Mouse (Mus musculus) monocyte, adult 5-6 weeks (primary cell): Measurements from ENCODE around the gene Lhpp. TPM values are rescaled to one million over a fixed set of nuclear protein-coding genes. Genes with fewer than 3 reads are reported as not detected.

ENCODE experiments used
- ATAC-seq: fragments of 153-309, 156-312 bp; replicated peaks from 2 replicates; pipeline ENCODE4 v1.8.0; 2017; ENCODE audit warnings: mild to moderate bottlenecking; ENCODE audit not compliant: low TSS enrichment, insufficient number of reproducible peaks, severe bottlenecking, poor library complexity, low FRiP score
- total RNA-seq: library from RNA; stranded (forward); fragments of 200-1000, 200-491, 200-594 nt; gene quantifications from 3 replicates; pipeline ENCODE4 v1.2.3, GENCODE M21; 2017

Lhpp gene
- total RNA-seq, 1 experiment from 2014 or later, result 4.2 TPM

DNA sequence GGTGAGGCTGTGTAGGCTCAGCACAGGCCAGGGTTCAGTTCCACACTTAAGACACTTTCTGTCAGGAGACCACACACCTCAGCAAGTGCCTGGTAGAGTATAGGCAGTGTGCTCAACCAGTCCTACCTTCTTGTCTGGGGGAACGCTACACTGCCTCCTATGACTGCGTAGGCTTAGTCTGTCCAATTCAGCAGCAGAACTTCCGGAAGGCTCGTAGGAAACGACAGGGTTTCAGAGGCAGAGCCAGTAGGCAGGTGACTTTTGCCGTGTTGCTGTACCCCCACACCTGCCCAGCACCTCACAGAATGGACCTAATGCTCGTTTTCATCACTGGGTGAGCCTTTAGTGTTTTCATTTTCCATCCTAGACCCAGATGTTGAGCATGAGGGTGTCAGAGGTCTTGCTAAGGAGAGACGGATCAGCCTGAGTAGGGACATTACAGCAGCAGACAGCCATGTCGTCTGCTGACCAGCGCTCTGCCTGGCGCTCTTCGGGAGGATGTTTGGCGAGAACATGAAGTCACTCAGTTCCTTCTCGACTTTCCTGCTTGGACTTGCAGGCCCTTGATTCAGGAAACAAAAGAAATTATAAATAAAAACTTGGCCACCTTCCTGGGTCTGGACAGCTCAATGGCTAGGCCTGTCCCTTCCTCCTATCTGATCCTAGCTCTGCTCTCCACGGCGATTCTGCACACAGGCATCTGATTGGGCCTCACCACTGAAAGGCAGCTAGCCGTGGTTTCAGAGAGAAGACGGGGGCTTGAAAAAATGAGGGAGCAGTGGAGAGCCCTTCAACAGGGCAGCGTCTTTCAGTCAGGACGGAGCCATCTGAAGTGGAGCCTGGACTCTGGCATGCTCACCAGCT is 59.8 kb downstream of the Lhpp start:
- no peak for ATAC-seq

DNA sequence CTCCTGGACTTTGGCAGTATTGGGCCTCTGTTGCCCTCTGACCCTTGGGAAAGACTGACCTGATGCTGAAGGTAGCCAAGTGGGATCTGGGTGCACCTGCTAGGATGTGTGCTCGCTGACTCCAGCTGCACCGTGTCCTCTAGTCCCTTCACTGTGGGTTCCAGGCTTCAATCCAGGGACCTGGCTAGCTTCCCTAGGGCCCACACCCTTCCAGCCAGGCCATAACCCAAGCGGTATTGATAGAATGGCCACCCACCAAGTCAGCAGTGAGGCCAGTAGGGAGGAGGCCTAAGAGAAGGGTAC is 60.4 kb downstream of the Lhpp start:
- ATAC-seq, result no peak

DNA sequence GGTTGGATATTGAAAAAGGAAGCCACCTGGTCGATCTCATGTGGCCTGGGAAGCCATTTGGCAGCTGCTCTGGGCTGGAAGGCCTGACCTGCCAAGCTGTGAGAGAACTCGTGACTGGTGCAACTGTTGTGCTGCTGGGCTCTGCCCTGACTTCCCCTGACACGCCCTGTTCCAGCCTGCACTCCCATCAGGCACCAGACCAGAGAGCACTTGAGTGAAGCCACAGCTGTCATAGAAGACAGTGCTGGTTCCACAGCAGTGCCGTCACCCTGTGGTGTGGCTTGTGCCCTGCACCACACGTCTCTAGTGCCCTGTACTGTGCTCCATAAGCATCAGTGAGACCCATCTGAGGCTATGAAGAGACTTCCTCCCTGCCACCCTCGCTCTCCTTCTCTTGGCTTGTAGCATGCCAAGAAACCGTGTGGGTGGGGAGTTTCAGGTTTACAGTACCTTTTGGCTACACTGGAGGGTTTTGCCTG is 62.1 kb downstream of the Lhpp start:
- ATAC-seq, result peak; percentile 75

DNA sequence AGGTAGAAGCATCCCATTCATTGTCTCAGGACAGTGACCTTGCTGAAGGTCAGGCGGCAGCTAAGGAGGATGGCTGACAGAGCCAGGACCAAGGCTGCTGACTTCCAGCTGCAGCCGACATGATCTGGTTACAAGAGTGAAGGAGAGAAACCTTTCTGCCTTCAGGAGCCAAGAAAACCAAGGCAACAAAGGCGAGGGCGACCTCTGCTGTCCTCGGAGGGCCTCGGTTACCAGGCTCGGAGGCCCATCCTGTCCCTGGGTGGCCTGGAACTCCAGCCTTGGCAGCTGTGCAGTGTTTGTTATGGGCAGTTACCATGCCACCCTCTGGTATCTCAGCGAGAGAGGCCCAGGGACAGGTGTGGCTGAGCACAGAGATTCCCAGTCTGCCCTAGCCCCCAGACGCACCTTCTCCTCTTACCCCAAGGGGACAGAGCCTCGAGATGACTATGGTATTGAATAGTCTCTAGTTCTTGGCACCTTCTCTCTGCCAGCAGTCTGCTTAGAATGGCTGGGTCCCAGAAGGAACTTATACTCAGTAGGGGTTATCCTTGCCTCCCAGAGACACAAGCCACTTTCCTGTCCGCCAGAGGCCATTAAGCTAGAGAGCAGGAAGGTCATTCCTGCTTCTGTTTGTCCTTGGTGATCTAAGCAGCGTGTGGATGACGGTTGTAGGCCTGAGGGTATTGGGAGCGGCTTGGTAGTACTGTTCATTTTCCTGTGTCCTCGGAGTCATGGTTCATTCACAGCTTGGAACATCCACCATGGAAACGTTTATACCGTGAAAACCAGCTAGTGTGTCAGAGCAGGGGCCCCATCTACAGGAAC is 63.7 kb downstream of the Lhpp start:
- ATAC-seq, result no peak

DNA sequence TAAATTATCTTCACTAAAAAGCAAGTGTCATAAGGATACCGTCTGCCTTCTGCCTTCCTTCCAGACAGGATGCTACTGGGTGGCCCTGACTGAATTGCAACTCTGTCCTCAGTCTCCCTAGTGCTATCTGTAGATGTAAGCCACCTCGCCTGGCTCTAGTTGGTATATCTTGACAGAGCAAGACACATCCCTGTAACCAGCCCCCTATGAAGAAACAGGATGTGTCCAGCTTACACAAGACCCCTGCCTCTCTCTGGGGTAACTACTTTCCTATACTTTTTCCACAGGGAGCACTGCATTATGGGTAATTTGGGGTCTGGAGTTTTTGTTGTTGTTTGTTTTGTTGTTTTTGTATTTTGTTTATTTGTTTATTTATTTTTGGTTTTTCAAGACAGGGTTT is 65.5 kb downstream of the Lhpp start:
- no peak for ATAC-seq

DNA sequence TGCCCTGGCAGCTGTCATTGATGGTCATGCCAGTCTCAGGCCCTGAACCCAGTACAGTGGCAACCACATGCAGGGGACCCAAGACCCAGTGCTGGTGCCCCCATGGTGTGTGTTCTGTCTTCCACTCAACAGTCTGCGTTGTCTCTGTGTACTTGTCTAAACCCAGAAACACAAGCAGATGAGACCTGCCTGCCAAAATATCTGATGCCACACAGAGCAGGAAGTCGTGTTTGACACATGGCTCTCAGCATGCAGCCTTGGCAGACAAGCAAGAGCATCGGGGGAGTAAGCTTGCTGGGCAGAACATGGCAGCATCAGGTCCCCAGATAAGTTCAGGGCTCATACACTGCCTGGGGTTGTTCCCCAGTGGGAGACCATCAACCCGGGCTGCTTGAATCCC is 68.7 kb downstream of the Lhpp start:
- ATAC-seq, result no peak

DNA sequence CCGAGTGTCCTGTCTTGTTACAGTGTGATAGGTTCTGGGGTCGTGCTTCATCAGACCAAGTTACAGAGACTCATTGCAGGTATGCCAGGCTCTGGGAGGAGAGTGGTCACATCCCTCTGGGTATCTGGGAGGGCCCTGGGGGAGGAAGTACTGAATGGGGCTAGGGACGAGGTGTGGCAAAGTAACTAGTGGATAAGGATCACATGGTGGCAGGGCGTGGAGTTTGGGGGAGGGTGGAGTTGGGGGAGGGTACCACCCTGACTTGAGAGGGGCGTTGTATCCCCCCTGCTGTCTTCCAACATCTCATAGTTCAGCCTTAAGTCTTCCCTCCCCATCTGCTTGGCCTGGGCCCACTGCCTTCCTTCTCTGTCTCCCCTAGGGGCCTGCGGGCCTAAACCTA is 69.1 kb downstream of the Lhpp start:
- no peak for ATAC-seq

DNA sequence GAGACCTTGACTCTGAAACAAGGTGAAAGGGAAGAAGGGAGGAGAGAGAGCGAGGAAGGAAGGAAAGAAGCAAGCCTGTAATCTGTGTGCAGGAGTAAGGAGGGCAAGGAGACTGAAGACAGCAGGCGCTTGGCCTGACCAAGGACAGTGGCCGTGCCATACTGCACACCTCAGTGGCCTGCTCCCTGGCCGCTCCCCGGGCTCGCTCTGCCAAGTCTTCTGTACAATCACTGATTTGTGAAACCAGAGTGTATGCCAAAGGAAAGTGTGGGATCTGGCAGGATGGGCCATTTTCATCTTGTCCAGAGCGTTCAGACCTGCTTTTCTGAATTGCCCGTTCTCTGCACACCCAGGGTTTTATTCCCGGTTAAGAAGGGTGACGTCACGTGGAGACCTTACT is 70.9 kb downstream of the Lhpp start:
- ATAC-seq, result no peak

DNA sequence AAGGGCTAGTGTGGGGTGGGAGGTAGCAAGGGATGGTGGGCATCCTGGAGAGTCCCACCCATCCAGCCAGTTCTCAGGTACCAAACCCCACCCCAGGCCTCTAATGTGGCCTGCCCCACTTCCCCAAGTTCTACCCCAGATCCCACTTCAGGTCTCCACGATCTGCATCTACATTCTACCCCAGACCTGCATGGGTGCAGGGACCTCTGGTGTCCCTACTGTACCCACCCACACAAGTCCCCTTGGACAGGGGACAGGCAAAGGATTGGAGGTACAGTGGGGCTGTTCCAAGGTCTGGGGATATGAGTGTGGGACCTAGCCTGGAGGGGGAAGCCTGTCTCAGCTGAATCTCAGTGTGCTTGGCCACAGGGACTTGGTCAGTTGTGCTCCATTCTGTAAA is 71.4 kb downstream of the Lhpp start:
- ATAC-seq, result no peak

DNA sequence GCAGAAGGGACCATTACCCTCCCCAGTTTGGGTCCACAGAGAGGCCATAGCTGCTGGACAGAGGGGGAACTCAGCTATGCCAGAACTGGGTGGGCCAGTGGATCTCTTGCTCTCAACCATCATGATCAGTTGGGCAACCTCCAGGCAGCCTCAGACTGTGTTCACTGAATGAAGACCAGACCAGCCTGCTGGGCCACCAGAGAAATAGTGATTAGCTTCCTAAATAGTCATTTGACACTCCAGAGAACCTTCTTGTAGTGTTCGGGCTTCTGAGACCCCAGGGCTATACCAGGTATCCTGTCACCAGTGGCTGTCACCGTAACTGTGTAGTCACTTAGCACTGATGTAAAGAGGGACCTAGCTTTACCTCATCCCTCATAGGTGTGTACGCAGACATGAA is 71.9 kb downstream of the Lhpp start:
- no peak for ATAC-seq

DNA sequence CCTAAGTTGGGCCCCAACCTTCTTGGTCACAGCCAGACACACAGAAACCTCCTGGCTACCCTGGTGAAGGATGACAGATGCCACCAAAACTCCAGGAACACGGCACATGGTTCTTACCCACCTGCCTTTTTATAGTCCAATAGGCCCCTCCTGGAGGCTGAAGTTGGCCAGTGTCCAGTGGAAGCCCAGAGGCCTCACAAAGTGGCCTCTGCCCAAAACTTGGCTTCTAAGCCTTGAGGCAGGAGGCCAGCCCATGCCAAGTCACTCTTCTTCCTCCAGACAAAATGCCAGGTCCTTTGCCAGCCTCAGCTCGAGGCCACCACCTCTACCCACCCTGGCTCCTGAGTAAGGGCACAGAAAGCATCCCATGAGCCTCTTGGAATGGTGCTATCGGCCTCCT is 72.5 kb downstream of the Lhpp start:
- ATAC-seq, result no peak

DNA sequence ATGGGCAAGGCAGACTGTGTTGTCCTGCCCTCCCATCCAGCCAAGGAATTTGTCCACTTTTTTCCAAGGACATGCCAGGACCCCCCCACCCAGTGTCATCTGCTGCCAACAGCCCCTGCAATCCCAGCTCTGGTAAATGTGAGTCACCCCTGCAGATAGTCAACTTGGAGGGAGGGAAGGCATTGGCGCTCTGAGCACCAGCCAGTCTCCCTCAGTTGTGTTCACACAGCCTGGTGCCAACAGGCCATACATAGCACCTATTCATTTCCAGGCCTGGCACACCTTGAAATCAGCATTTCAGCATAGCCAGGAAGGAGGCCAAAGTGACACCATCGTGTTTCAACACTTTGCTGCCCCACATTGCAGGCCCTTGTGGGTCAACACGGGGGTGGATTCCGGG is 73.5 kb downstream of the Lhpp start:
- no peak for ATAC-seq

DNA sequence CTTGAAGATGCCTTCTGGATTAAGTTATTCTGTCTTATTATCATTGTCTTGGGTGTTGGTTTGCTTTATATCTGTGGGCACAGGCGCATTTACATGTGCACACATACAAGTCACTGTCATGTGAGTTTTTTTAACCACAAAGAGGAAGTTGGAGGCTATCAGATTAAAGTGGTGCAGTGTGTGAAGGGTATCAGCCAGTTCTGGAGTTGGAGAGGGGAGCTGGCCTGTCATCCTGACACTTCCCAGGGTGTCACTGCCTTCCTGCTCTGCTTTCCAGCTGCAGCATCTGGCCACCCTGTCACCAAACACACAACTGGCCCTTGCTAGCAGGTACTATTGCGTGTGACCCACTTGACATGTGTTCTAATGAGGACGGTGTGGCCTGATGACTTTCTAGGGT is 76.1 kb downstream of the Lhpp start:
- ATAC-seq, result peak; percentile 76

DNA sequence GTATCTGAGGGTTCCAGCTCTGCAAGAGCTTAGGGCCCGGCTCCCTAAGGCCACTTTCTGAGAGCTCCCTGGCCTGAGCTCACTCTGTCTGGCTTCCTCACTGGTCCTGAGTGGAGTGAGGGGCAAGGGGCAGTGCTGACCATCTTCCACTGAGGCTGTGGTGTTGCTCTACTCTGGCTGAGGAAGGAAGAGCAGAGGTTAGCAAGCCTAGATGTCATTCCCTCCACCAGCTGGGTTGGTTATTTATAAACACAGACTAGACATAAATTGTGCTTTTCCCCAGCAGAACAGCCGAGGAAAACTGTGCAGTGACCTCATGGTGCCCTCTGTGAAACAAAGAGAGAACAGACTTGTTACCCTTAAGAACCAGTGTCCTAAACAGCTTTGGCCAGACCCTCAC is 77.5 kb downstream of the Lhpp start:
- no peak for ATAC-seq

DNA sequence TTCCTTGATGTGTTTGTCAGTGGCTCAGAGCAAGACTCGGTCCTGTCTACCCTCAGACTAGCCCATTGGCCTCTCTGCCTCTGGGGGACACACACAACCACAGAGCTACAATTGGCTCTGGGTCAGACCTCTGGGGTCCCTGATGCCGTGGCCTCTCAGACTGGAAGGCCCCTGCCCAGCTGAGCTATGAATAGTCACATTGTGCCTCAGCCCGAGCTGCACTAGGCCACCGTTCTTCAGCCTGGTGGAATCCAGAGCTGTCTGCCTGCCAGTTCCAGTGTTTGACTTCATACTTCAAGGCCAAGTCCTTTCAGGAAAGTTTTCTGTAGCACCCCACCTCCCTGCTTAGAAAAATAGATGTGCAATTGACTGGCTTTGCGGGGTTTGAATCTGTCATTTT is 78.3 kb downstream of the Lhpp start:
- ATAC-seq, result no peak

DNA sequence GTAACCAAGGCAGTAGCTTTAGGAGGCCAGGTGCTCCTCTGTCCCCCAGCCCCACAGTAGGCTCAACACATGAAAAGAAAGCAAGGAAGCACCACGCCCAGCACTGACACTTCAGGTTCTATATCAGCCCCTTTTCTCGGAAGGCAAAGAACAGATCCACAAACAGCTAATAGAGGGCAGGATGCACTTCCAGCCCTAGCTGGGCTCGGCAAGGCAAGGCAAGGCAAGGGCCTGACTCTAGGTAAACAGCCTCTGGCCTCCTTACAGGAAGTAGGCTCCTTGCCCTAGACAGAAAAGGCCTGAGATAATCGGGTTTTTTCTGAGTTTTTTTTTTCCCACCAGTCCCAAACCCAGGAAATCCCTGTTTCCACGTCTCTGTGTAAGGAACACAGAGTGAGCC is 79.3 kb downstream of the Lhpp start:
- ATAC-seq, result no peak

DNA sequence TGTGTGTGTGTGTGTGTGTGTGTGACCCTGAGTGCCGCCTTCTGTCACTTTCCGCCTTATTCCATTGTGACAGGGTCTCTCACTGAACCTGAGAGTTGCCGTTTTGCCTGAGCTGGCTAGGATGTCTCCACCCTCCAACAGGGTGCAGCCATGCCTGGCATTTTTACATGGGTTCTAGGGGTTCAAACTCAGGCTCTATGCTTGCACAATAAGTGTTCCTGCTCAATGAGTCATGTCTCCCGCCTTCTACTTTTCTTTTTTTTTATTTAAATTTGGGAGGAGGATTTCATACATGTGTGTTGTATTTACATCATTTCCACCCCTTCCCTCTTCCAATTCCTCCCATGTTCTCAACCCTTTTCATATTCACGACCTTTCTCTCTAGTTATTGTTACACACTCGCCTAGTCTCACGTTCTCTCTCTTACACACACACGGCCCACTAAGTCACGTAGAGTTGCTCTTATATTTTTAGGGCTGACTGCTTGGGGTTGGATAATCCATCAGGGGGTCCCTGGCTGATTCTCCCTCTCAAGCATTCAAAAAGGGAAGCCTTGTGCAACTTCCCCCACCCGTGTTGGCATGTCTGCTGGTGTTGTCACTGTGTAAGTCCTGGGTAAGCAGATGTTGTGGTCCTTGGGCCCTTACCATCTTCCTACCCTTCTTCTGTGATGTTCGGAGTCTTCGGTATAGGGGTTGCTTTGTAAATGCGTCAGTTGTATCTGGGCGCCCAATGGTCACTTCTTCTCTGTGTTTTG is 80.5 kb downstream of the Lhpp start:
- ATAC-seq, result no peak

DNA sequence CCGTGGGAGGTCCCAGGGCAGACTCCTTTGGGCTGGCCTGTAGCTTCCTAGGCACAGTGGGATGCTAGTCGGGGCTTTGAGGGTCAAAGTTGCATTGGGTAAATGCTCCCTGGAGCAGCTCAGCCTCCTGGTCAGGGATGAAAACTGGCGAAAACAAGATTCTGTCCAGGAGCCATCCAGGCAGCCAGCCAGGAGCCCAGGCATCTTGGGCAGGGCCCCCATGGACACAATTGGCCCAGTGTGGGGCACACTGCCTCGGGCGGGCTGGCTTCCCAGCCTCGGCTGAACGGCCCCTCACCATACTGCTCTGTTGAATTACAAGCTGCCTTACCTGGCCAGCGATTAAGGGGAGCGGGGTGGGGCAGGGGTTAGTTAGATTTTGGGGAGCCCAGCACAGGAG is 82.3 kb downstream of the Lhpp start:
- ATAC-seq, result no peak

DNA sequence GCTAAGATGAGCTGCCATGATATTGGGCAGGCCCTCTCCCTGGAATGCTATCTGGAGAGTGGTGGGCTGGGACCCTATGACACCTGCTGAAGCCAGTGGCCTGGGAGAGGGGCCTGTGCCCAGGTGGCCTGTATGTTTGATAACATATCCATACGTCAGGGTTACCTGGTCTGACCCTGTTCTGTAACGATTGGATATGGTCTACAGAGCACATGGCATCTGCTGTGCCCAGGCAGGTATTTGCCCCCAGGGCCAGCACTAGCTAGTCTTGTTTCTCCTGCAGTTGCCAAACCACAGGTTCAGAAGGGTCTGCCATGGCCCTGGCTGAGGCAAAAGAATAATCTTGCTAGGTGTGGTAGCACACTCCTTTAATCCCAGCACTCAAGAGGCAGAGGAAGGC is 83.1 kb downstream of the Lhpp start:
- ATAC-seq, result no peak
